Mouse (Mus musculus) adipose tissue, adult 10 weeks (tissue): ENCODE measurements around the gene Nlrp6. TPM values are rescaled to one million over a fixed set of nuclear protein-coding genes. Genes with fewer than 3 reads are reported as not detected.

Source experiments
- polyA plus RNA-seq: library from polyadenylated mRNA; stranded (reverse); fragments of 350-450 nt; fragmentation: Illumina TruSeq; extraction: RNeasy Lipid Tissue Mini Kit (QIAGEN cat#74804); gene quantifications from one replicate; pipeline ENCODE4 v1.2.3, GENCODE M21; 2014; ENCODE audit warnings: low read depth, low replicate concordance

Gene Nlrp6
- 2.0 TPM for polyA plus RNA-seq

DNA sequence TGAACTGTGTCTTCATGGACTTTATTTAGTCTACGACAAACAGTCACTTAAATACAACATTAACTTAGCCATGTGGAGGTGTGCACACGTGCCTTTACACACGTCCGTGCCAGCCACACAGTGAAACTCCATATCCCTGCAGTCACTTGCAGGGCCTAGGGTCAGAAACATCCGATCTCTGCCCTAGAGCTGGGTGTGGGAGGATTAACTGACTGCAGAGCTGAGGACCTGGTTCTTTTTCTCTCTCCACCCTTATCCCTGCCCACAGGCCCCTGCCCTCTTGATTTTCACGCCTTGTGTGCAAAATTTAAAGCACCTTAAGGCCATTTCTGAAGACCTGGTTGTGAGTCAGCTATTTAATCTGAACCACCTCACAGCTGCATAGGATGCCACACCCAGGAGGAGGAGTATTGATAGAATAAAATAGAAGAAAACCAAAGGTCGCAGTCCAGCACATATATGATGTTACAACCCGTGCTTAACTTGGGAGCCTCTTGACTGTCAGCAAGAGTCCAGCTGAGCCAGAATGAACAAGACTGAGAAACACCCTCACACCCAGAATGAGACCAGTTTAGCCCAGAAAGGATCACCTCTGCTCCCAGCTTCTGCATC, at the start of gene Nlrp6:
TSS of gene Nlrp6 (plus strand) at position 485 of the 612 bp plus-strand sequence.

DNA sequence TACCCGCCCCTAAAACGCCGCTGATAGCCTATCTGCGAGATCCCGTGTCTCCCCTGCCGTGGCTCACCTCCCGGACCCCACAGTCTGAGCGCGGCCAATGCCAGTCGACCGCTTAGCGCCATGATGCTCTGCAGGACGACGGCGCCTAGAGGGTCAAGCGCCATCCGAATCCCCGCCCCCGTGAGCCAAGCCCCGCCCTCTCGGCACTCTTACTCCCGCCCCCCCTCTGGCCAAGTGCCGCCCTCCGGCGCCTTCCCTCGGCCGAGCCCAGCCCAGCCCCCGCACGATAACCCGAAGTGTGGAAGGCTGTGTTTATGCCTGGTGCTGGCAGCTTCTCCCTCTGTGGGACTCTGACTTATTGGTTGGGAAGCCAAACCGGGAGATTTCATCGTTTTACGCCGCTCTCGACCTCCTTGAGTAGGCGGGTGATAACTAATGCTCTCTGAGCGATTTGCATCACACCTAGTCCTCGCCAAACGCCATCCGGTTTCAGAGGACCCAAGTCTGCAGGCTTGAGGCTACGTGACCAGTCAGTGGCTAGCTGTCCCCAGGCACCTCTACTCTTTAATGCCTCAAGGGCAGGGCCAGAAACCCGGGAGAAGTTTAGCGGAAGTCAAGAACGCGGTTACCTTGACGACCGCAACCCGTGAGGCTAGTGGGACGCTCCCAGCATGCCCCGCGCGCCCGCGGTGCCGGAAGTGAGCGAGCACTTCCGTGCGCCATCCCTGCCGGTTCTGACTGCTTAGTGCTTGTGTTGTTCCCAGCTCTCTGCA, 38.8 kb upstream of the Nlrp6 start, which contains the start of the genes Psmd13 and Sirt3:
TSS of gene Psmd13 (plus strand) at position 273 of the 773 bp plus-strand sequence.
TSS of gene Sirt3 (minus strand) at position 614 of the 773 bp plus-strand sequence.

DNA sequence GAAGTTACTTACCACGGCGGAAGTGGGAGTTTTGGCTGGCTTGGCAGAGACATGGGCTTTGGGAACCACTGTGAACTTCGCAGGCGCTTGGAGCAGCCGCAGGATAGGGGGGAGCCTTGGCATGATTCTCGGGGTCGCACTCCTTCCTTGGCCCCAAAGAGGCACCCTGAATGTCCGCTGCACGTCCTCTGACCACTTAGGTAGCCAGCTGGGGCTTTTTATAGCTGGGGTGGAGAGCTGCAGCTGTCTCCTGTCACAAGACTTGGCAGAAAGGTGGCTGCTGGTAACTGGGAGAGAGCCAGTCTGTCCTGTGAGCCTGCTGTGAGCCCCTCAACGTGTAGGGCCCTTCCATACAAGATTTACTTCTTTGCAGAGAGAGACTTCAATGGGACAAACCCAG, 20.5 kb upstream of the Nlrp6 start, which contains the start of gene Cox8b:
TSS of gene Cox8b (minus strand) at position 227 of the 400 bp plus-strand sequence.

DNA sequence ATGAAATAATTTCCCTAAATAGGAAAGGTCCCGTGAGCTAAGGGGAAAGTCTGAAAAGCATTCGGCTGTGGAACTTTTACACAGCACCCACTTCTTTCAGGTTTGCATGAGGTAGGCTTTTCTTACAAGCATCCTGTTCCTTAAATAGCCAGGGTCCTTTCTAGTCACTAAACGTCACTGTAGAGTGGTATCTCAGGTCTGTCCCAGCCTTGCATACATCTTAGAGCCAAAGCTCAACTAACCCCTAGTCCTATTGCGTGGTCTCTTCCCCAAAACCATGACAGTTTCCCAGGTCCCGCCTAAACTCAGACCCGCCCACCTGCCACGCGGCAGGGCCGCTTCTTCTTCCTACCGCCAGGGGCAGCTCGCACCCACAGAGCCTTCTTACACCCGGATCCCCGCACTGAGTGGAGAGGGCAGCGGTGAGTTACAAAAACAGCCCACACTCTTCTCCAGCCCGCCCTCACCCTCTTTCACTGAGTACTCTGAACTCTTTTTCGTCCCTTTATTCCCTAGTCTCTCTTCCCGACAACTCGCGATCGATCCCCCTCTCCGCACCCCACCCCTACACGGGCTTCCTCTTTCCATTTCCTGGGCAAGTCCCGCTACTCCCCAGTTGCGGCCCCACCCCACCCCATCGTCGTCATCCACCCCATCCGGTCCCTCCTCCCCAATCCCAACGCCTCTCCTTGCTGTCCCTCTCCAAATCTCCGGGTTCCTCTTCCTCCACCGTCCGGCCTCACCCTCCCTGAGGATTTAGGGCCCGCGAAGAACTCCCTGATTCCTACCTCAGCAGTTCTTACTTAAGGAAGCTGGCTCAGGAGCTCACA, 20.7 kb downstream of the Nlrp6 start, which contains the start of gene Pgghg:
TSS of gene Pgghg (plus strand) at position 170 of the 830 bp plus-strand sequence.

DNA sequence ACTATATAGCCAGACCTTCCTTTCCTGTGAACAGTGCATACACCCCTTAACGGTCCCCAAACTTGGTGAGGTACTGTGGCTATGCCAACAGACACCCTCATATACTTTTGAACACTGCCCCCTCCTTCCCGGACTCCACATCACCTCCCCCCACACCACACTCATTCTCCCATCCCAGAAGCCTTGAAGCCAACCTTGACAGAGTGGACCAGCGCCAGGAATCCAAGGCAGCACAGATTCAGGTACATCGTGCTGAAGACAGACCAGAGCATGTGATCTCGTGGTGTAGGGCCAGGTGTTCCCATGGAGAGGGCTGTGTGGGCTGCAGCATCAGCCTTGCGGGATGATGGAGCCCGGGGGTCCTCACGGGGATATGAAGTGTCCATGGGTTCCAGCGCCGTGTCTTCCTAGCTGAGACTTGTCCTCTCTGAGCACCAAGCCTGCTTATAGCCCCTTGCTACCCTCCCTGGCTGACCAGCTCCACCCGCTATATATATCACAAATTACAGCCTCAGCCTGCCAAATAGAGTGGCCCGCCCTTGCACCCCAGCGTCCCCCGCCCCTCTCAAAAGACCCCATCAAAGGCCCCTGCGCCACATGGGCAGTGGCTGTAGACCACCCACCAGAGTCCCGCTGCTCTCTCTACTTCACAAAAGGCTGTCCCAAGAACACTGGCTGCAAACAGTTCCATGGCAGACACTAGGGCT, 29.3 kb downstream of the Nlrp6 start, which contains the start of gene Ifitm5:
TSS of gene Ifitm5 (minus strand) at position 468 of the 707 bp plus-strand sequence.

DNA sequence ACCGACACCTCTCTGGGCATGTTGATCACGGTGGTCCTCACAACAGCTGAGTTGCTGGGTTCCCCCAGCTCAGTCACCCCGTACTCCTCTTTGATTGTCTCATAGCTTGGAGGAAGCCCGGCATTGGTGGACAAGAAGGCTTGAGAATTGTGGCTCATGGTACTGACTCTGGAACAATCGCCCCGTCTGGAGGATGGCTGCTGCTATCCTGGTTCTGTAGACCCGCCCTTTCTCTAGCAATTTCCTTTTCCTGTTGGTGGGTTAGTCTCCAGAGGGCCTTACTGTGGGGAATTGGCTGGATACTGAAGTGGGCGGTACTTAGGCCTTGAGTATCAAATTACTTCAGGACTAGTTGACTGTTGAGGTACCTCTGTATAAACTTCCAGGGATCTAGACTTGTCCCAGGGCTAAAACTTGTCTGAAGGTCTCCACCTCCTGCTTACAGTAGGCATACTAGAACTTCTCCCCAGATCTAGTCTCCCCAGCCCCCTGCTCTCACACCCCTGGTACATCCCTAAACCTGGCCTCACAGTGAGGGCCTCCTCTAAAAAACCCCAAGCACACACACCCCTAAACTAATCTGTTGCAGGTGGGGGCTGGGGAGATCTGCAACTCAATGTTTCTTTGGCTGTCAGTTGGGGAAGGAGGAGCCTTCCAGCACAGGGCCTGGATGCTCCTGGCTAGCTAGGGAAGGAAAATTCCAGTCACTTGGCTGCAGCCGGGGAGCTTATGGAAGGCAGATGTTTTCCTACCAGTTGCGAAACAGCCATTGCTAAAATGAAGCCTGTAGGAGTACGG, 35.3 kb downstream of the Nlrp6 start, which contains the start of the genes Gm45717 and Ifitm2:
TSS of gene Gm45717 (minus strand) at position 180 of the 798 bp plus-strand sequence.
TSS of gene Ifitm2 (minus strand) at position 230 of the 798 bp plus-strand sequence.

DNA sequence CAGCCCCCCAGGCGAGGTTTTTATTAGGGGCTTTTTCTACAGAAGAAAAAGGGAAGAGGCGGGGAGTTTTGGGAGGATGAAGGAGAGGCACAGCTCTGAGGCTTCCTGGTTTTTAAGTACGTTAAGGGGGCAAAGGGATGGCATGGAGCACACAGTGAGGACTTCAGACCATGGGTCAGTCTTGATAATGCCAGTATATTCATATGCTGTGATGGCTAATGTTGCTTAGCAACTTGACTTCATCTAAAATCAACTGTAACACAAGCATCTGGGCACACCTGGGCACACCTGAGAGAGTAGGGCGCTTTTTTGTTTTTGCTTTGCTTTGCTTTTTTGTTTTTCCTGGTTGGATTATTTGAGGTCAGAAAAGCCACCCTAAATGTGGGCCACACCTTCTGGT, 46.2 kb downstream of the Nlrp6 start, which contains the start of gene Ifitm1:
TSS of gene Ifitm1 (plus strand) at position 301 of the 400 bp plus-strand sequence.

Other genes starting within 250 kb of the Nlrp6 start
- gene Olfr45, start 239.0 kb upstream of the Nlrp6 start, polyA plus RNA-seq: not detected
- gene Olfr541, start 223.6 kb upstream of the Nlrp6 start, polyA plus RNA-seq: not detected
- gene Cyp2e1, start 157.2 kb upstream of the Nlrp6 start, polyA plus RNA-seq: 1,170 TPM
- gene Syce1, start 133.1 kb upstream of the Nlrp6 start, polyA plus RNA-seq: 8.2 TPM
- gene Zfp941, start 98.7 kb upstream of the Nlrp6 start, polyA plus RNA-seq: 0.36 TPM
- gene Urah, start 85.9 kb upstream of the Nlrp6 start, polyA plus RNA-seq: 1.8 TPM
- not detected for gene Scgb1c1, start 75.4 kb upstream of the Nlrp6 start, polyA plus RNA-seq
- 3.4 TPM for gene Odf3, start 73.1 kb upstream of the Nlrp6 start, polyA plus RNA-seq
- gene Gm45785, start 64.6 kb upstream of the Nlrp6 start, polyA plus RNA-seq: not detected
- 52.4 TPM for gene Ric8a, start 63.9 kb upstream of the Nlrp6 start, polyA plus RNA-seq
- gene Bet1l, start 63.3 kb upstream of the Nlrp6 start, polyA plus RNA-seq: 29.9 TPM
- 79.4 TPM for gene Psmd13, start 38.9 kb upstream of the Nlrp6 start, polyA plus RNA-seq
- gene Sirt3, start 38.6 kb upstream of the Nlrp6 start, polyA plus RNA-seq: 24.1 TPM
- 19.5 TPM for gene Cox8b, start 20.5 kb upstream of the Nlrp6 start, polyA plus RNA-seq
- 14.7 TPM for gene Pgghg, start 20.5 kb downstream of the Nlrp6 start, polyA plus RNA-seq
- gene Ifitm5, start 29.4 kb downstream of the Nlrp6 start, polyA plus RNA-seq: 1.2 TPM
- not detected for gene Gm45717, start 35.0 kb downstream of the Nlrp6 start, polyA plus RNA-seq
- 414 TPM for gene Ifitm2, start 35.1 kb downstream of the Nlrp6 start, polyA plus RNA-seq
- gene Ifitm1, start 46.3 kb downstream of the Nlrp6 start, polyA plus RNA-seq: 31.1 TPM
- 370 TPM for gene Ifitm3, start 89.9 kb downstream of the Nlrp6 start, polyA plus RNA-seq
- gene Ifitm6, start 97.0 kb downstream of the Nlrp6 start, polyA plus RNA-seq: 14.7 TPM
- gene Gm17387, start 108.2 kb downstream of the Nlrp6 start, polyA plus RNA-seq: not detected
- 5.2 TPM for gene B4galnt4, start 140.2 kb downstream of the Nlrp6 start, polyA plus RNA-seq
- 16.8 TPM for gene Pkp3, start 157.3 kb downstream of the Nlrp6 start, polyA plus RNA-seq
- 17.6 TPM for gene Sigirr, start 179.7 kb downstream of the Nlrp6 start, polyA plus RNA-seq
- gene Ano9, start 196.9 kb downstream of the Nlrp6 start, polyA plus RNA-seq: 4.5 TPM
- gene Ptdss2, start 201.5 kb downstream of the Nlrp6 start, polyA plus RNA-seq: 39.9 TPM